Comparison of ENCODE assay signal across 8 mouse cellular contexts in the genomic region with DNA sequence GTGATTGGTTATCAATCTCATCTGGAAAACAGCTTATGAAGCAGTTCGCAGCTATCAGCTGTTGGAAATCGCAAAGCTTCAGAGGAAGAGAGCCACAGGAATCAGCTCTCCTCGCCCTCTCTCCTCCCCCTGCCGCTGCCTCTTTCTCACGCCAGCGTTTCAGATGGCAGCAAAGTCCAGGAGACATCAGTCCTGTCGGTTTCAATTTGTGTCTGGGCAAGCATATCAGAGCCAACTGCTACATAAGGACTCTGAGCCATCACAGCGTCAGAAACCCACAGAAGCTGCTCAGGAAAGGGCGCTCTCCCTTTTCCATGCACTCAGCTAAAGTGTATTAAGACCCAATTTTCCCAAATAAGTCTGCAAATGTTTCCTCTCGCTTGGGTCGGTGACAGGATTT.
DNase-seq lines count a peak whose midpoint lies in the region; ATAC-seq and TF ChIP-seq lines count a peak whose summit lies in the region.

No protein-coding gene starts in this region.

- 24% methylated on average over 11 of the region's 11 CpGs for WGBS in lung, adult 2 months
- WGBS in embryonic facial prominence, embryonic 14.5 days, result 8% methylated on average over 11 of the region's 11 CpGs
- 19% methylated on average over 11 of the region's 11 CpGs for WGBS in limb, embryonic 12.5 days

- peak; percentile 68; the same call in 1 of the 2 replicates for ATAC-seq in embryonic facial prominence, embryonic 14.5 days (ENCODE audit: low read depth)
- no peak for ATAC-seq in limb, embryonic 12.5 days (ENCODE audit: insufficient number of reproducible peaks, insufficient read depth, low FRiP score, low TSS enrichment, low read depth)

- no peak overlapping the region; the same call in 1 of the 2 replicates for H3K27ac ChIP-seq in embryonic facial prominence, embryonic 14.5 days (replicated peaks; ENCODE audit: low read depth, low read length)
- H3K27ac ChIP-seq in limb, embryonic 12.5 days, result no peak overlapping the region

- TF ChIP-seq CTCF in lung, adult 2 months (IDR thresholded peaks at IDR 0.05; ENCODE audit: insufficient read depth, low read length), result no peak

- no peak for DNase-seq in lung, adult 2 months
- DNase-seq in lung, adult 18-20 months, result no peak
- DNase-seq in embryonic facial prominence, embryonic 14.5 days (ENCODE audit: low spot score), result peak; percentile 82
- DNase-seq in heart, postnatal 4 days, result peak; percentile 17
- DNase-seq in neural tube, embryonic 10.5 days (ENCODE audit: extremely low spot score, low spot score), result peak; percentile 33
- DNase-seq in B cell, adult 2 months, result no peak
- no peak for DNase-seq in layer of hippocampus, adult 11-12 months (ENCODE audit: low spot score)

- peak overlapping the region; percentile 45 for H3K4me2 ChIP-seq in embryonic facial prominence, embryonic 14.5 days (ENCODE audit: low read depth, low read length)
- peak overlapping the region; percentile 47 for H3K4me2 ChIP-seq in limb, embryonic 12.5 days

- H3K27me3 ChIP-seq in embryonic facial prominence, embryonic 14.5 days (replicated peaks; ENCODE audit: control insufficient read depth, insufficient read depth, low read length), result no peaks in the 10 kb centered on the region
- H3K27me3 ChIP-seq in limb, embryonic 12.5 days, result no peaks in the 10 kb centered on the region

- no peaks in the 10 kb centered on the region for H3K36me3 ChIP-seq in embryonic facial prominence, embryonic 14.5 days (ENCODE audit: control insufficient read depth, insufficient read depth, low read length)
- no peaks in the 10 kb centered on the region for H3K36me3 ChIP-seq in limb, embryonic 12.5 days

- no peaks in the 10 kb centered on the region; the same call in 1 of the 2 replicates for H3K4me1 ChIP-seq in lung, adult 2 months (ENCODE audit: control insufficient read depth, insufficient read depth, low read length)
- H3K4me1 ChIP-seq in embryonic facial prominence, embryonic 14.5 days (ENCODE audit: control insufficient read depth, insufficient read depth, low read length), result peaks cover 27% of the 10 kb centered on the region
- H3K4me1 ChIP-seq in limb, embryonic 12.5 days (replicated peaks), result peaks cover 21% of the 10 kb centered on the region

- TF ChIP-seq POLR2A in lung, adult 2 months (IDR thresholded peaks at IDR 0.05; ENCODE audit: borderline replicate concordance, extremely low read depth, low read depth, low read length), result no peak

- H3K9me3 ChIP-seq in embryonic facial prominence, embryonic 14.5 days (ENCODE audit: control insufficient read depth, low read length), result no peaks in the 10 kb centered on the region
- H3K9me3 ChIP-seq in limb, embryonic 12.5 days, result no peaks in the 10 kb centered on the region

- H3K4me3 ChIP-seq in lung, adult 2 months (replicated peaks; ENCODE audit: extremely low read depth, low read depth, low read length), result peak overlapping the region; percentile 31
- 0 out of 2 replicates have a peak overlapping the region, but pooled peaks have one; percentile 13 for H3K4me3 ChIP-seq in embryonic facial prominence, embryonic 14.5 days (ENCODE audit: low read depth, low read length)
- H3K4me3 ChIP-seq in limb, embryonic 12.5 days (replicated peaks), result no peak overlapping the region; the same call in 1 of the 2 replicates

- H3K9ac ChIP-seq in embryonic facial prominence, embryonic 14.5 days (ENCODE audit: low read depth, low read length), result no peak overlapping the region
- 0 out of 2 replicates have a peak overlapping the region, but pooled peaks have one; percentile 0 for H3K9ac ChIP-seq in limb, embryonic 12.5 days (replicated peaks)

Comparison
In these comparisons a context has a peak if more than half of its experiments do, and no peak if none do; other contexts are left out.
1. DNase-seq: peak in embryonic facial prominence, embryonic 14.5 days (single experiment), heart, postnatal 4 days (single experiment) and neural tube, embryonic 10.5 days (single experiment); none in lung, adult 2 months (single experiment), lung, adult 18-20 months (0 of 2), B cell, adult 2 months (0 of 2) and layer of hippocampus, adult 11-12 months (single experiment).